Mouse (Mus musculus) adrenal gland, postnatal 4 days (tissue): ENCODE data around the gene Rnf144a. TPM values are rescaled to one million over a fixed set of nuclear protein-coding genes. Genes with fewer than 3 reads are reported as not detected.

Source experiments
- DNase-seq, 2 experiments: peaks; one replicate each; pipeline ENCODE4 v3.0.0; 2021 to 2022; ENCODE audit warnings: low spot score in 2 of 2, mixed read lengths in 2 of 2
- total RNA-seq, 2 experiments: library from RNA; stranded (reverse); gene quantifications; 2 replicates each; pipeline ENCODE4 v1.2.3; 2021

Gene Rnf144a
- total RNA-seq, 2 experiments from 2014 or later, result 62.6 to 78.4 TPM

DNA sequence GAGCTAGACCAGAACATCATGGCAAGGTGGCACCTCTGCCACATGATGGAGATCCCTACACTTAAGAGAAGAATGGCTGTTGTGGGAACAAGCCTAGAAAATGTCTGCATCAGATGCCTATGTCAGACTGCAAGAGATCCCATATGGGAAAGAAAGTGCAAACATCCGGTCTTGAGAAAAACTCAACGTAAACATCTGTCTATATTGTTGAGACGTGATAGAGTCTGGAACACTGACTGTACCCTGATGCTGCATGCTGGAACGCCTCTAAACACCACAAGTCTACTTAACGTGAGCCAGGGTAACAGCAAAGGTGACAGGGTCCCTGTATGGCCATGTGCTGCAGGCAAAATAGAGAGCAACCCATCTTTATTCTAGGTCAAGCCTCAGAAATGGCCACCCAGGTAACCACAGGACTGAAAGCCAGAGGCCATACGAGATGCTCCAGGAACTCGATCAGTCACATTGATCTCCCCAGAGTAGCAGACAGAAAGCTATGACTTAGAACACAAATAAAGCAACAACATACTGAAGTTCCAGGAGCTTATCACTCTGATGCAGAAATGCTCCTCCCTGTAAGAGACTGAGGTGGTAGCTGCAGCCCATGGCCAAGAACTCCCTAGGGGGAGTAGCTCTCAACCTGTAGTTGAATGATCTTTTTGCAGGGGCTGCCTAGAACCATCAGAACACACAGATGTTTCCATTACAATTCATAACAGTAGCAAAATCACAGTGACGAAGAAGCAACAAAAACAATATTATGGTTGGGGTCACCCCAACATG is 38.3 kb downstream of the Rnf144a start:
- no peak for DNase-seq

DNA sequence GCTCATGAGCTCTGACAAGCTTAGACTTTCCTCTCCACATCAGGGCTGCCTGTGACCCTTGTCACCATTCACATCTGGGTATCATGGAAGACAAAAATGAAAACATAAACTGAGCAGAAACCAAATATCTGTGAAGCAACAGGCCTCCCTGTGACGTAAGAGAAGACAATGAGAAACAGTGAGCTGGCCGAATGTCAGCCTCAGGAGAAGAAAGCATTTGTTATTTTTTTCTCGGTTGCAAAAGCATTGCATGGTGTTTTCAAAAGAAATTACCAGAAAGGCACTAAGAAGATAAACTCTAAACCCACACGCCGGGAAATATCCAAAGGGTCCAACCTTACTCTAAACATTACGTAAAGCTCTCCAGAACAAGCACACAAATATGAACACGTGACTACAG is 41.3 kb downstream of the Rnf144a start:
- no peak for DNase-seq

DNA sequence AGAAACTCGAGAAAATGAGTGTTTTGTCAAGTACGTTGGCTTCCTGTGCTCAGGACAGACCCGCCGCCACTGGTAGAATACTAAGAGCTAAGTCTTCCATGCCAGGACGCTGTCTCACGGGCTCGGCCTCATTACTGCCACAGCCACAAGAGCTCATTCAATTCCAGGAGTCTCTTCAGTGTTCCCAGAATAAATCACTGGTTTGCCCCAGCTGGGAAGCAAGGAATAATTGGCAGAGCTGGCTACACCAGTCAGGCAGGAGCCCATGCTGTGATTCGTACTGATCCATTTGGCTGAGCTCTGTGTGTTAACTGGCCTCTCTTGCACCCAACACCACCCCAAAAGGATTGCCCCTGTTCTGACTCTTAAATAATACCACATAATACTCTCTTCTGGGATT is 45.0 kb downstream of the Rnf144a start:
- no peak for DNase-seq

DNA sequence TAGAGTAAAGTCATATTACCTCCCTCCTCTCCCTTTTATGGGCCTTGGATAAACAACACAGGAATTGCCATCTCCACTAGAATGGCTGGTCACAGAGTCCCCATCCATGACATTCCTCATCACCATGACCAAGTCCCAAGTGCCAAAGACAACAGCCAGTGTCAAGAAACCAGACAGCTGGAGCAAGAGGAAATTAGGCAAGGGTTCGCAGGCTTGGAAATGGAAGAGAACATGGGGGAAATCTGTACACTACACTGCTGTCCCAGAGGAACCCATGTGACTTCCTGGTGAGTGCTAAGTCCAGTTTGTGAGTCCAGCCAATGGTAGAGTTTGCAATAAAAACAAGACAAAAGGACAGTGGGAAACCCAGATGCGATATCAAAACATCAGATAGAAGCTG is 47.7 kb downstream of the Rnf144a start:
- DNase-seq, result no peak

DNA sequence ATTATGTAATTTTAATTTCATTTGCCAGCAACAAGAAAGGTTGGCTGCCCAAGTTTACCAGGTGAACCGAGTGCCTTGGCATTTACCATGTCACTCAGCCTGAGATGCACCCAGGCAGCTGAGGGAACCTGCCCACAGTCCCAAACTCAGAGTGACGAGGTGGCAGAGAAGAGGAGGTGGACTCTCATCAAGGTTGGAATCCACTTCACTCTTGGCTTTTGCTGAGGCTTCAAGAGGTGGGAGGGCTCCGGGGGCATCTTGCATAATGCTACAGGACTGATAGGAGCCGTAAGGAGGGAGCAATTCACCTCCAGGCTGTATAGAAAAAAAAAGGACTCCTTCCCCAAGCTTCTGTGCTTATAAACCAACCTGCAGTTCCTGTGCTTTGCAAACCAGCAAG is 48.7 kb downstream of the Rnf144a start:
- DNase-seq, result no peak

DNA sequence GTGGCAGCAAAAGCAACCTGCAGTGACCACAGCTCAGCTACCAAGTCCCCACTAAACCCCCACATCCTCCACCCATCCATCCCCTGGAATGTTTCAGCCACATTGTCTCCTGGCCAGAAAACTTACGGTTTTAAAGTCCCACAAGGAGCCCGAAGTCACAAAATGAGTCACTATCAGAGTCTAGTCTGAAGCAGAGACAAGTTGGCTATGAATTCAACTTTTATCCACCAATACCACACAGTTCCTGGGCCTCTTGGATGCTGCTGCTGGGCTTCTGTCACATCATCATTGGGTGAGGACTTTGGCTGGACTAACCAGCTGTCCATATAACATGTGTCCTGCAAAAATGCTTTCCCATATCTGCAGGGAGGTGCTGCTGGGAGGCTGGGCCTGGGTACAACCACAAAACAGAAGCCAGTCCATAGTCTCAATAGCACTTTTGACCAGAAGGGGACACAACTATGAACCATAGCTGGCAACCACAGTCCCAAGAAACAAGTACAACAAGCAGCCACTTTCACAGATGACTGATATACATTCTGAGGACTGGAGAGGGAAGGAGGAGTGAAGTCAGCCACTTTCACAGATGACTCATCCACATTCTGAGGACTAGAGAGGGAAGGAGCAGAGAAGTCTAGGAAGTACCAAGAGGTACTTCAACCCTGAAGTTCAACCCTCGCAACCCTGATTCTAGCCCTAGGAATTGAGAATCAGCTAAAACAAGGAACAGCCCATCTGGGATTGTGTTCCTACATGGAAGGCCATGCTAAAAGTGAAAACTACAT is 49.3 kb downstream of the Rnf144a start:
- DNase-seq, result no peak

DNA sequence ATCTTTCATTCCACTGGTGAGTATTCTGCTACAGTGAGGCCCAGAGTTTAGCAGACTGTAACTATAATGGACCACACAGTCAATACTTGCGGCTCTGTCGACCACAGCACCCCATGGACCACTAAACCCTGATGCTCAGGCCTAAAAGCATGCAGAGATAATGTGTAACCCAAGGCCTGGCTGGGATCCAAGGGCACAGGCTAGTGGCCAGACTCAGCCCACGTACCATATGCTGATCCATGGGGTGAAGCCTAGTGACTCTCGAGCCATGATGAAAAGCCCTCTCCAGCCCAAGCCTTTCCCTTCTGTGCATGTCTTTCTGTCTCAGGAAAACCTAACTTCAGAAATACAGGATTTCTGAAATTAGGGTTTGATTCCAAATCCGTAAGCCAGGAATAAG is 50.2 kb downstream of the Rnf144a start:
- DNase-seq, result no peak

DNA sequence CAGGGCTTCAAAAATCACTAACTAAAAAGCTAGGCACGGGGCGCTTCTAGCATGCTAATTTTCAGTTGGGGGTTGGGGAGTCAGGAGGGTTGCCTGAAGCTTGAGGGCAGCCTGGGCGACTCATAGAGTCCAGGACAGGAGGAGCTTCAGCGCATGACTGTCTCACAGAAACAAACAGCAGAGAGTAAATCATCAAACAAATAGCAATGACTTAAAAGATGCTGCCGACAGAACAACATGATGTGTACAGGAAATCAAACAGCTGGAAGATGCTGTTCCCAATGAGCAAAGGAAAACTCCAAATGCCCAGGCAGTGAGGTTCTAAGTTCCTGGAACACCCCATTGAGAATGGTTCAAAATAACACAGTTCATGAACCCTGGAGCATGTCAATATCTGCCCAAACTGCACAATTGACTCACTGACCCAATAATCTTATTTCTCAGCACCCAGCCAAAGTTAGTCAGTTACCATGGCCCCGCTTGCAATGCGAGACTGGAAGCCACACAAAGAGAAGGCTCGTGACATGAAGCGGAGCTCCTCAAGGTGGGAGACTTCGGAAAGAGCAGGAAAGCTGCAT is 54.0 kb downstream of the Rnf144a start:
- DNase-seq, result no peak

DNA sequence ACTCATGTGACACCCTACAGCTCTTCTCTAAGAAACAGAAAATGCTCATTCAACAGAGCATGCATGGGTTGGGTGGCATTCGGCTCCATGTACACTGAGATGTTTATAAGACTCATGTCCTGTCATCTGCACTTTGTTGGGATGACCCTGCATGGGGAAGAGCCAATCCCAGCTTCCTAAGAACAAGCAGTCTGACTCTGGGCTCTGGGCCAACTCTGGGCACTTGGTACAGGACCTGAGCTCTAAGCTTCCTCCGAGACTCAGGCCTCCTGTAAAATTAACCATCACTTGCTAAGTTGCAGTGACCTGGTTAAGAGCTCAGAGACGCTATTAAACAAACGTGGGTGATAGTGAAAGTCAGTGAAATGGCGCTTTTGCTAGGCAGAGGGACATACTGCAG is 55.2 kb downstream of the Rnf144a start:
- DNase-seq, result no peak

DNA sequence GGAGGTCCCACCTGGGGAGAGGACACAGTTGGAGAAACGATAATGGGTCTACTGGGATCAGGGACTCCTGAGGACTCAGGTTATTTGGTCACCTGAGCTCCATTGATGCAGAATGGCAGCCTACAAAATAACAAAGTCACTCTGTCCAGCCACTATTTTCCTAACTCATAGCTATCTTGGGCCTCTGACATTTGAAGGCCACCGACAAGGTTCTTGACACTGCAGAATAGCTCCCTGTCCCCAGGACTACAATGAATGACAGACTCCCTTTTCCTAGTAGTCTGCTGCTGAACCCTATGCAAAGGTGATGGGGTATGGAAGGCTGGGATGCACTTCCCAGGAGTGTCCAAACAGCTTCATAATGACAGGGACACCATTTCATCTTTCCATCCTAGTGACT is 55.8 kb downstream of the Rnf144a start:
- no peak for DNase-seq

DNA sequence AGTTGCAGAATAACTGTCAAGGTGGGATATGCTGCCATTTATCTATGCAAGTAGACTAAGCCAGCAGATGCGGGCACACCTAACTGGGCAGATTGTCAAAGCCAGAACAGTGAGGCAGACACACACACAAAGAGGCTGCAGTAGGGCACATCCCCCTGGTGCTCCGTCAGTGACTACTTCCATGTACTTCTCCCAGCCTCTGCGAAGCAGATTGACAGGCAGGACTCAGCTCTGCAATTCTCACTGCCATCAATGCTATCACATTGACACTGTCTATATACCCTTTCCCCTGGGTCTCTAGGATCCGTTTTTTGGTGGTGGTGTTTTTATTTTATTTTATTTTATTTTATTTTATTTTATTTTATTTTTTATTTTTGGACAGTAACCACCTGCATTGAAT is 57.8 kb downstream of the Rnf144a start:
- no peak for DNase-seq

DNA sequence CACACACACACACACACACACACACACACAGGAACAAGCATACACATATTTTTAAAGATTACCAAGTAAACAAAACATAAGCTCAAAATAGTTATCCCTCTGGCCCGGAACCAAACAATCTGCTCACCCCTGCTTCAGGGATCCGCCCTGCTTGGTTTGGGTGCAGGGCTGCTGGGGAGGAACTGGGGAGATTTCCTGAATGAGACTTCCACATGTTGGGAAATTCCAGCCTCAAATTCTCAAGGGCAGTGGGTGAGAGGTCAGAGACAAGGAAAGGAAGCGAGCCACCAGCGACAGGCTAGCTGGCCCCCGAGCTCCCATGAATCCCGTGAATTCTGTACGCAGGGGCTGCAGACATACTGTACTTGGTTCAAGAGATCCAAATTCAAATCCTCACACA is 58.9 kb downstream of the Rnf144a start:
- DNase-seq, result no peak

DNA sequence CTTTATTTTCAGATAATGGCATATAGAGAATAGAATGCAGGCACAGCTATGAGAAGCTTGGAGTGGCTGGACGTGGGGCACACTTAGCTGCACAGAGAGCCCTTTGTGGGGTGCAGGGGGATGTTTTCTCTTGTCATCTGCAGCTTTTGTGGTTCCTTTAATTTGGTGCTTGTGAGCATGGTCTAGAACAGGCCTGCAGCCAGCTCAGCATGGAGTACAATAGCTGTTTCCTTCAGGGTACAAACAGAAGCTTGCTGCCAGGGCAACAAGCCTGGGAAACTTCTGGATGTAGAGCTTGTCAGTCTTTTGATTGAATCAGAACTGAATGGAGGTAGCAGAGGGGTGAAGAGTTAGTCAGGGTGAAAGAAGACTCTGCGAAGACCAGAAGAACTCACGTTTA is 63.7 kb downstream of the Rnf144a start:
- no peak for DNase-seq

DNA sequence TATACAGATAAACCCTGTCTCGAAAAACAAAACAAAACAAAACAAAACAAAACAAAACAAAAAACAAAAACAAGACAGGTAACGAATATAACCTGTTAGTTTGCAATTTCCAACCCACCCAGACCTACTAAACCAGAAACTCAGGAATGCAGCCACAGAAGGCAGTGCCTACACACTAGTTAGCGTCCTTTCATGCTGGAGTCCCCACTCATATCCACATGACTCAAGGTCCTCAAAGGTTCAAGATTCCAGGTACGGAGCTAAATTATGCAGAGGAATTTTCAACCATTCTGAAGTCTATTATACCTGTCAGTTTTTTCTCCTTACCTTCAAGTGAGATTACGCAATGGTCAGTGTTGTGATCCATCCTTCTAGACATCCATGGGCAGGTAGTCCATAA is 70.6 kb downstream of the Rnf144a start:
- no peak for DNase-seq

DNA sequence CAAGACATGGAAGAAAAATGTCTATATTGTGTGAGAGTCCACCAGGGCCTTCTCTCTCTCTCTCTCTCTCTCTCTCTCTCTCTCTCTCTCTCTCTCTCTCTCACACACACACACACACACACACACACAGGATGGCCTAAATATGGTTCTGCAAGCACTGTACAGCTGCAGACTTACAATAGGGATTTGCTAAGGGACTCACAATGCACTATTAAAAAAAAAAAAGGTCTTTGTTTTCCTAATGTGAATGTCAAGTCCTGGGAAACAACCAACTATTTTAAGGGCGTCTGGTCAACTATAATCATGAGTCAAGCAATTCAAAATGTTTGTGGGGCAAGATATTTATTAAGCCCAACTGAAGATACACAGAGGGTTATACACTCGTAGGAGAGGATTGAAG is 71.9 kb downstream of the Rnf144a start:
- no peak for DNase-seq

DNA sequence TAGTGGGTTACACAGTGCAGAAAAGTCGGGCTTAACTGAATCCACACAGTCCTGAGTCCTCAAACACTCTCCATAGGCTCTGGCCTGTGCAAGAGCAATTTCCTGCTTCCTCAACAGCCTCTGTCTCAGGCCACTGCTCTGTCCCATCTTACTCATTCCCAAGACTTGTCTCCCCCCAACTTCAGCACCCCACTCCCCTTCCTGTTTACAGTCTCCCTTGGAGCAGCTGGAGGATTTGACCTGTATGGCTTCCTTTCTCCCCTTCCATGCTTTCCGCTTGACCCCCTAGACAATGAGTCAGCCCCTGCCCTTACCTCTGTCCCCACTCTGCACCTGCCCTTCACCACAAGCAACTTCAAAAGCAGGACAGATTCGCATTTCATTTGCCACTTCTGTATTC is 72.4 kb downstream of the Rnf144a start:
- DNase-seq, result no peak

DNA sequence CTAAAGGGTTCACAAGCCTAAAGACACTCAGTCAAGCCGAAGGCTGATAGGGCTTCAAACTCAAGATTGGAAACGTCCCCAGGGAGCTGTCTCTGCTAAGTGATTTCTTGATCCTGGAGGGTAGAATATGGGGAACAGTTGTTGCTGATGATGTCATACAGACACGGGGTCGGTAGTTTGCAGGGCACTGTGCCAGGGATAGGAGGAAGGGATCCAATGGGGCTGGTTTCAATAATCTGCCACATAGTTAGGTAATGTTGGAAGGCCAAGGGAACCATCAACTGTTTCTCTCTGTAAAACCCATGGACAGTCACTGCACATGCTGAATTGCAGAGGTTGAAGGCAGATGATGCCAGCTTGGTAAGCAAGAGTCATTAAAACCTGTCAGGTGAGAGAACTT is 73.0 kb downstream of the Rnf144a start:
- DNase-seq, result no peak

DNA sequence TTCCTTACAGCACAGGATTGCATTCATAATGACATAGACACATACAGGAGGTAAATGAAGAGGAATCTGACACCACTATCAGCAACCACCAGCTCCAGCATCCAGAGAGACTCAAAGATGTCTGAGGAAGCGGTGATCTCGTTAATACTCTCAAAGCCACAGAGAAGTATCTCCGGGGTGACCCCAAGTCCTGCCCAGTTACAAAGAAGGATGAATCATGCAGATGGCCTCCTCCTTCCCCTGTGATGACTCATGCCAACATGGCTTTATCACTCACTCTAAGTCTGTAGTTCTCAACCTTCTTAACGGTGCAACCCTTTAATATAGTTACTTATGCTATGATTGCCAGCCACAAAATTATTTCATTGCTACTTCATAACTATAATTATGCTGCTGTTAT is 74.4 kb downstream of the Rnf144a start:
- no peak for DNase-seq

DNA sequence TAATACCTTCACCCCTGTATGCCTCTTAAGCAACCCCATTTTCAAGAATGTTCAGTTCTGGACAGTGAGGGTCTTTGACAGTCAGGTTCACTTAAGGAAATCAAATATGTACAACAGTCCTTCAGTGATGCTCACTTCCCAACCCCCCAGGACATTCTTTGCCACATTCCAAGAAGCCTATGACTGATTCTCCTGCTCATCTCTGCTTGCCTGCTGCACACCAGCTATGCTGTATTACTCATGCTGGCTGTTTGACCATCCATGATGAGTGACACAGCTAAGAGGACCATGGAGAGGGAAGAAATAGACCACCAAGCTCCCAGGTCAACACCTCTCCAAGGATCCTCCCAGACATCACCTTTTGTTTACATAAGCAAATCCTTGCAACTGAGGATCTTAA is 75.2 kb downstream of the Rnf144a start:
- no peak for DNase-seq

DNA sequence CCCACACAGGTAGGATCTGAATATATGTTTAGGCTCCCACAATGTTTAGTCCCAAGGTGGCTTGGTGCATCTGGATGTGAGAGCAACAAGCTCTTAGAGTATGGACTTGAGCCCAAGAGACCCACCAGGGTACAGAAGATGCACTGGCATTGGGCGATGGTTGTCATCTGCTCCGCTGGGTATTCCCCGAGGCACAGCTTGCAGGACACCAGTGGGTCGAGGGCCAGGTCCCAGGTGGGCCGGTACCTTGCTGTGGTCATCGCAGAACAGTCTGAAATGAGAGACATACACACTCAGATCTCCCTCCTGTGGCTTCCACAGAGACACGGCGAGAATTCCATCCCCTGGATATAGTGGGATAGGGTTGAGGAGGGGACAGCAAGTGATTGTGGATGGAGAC is 75.9 kb downstream of the Rnf144a start:
- DNase-seq, result no peak

DNA sequence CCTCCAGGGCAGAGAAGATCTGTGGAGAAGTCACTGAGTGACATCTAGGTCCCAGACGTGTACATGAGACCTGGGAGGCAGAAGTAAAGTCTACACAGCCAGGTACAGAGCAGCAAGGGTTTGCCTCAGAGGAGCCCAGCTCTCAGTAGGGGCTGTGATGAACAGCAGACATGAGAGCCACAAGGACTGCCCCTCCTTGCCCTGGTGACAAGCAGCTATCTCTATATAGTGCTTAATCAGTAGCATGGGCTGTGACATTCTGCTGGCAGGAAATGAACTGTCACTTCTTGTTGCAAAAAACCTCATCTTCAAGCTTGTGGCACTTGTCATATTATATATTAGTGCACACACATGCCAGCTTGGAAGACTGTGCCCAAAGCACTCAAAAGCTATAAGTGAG is 81.4 kb downstream of the Rnf144a start:
- no peak for DNase-seq

DNA sequence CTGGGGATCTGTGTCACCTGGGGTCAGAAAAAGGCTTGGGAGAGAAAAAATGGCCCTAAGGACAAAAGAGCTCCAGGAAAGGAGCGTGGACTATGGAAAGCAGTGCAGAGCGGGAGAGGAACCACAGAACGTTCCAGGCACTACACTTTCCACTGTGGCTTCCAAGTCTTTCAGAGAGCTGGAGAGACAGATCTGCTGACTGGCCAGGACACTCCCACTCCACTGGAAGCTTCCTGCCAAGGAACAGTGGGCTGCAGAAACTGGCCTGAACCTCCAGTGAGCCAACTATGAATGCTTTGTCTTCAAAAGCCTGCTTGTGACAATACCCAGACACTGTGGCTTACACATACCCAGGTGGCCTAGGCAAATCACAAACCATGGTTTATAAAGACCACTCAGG is 84.0 kb downstream of the Rnf144a start:
- DNase-seq, result no peak

DNA sequence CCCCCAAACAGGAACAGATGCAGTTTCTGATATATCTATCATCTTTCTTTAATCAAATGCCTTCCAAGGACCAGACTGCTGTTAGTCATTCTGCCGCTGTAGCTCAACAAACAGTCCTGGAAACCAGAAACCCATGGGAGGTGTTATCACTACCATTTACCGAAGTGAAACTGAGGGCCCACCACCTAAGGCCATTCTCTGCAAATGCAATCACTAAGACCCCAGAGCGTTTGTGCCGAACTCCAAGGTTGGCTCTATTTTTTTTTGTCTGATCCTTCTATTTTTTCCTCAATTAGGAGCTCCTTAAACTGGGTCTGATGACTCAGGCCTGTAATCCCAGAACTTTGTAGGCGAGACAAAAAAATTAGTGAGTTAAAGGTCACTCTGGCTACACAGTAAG is 85.3 kb downstream of the Rnf144a start:
- DNase-seq, result no peak
